Mouse (Mus musculus): ENCODE results near the gene Olfr1347.
"Not testable (repeated sequence)": the region's sequence is repeated elsewhere in the genome, so short reads cannot be mapped to it uniquely, and the experiment has no call there.

Olfr1347 gene

DNA sequence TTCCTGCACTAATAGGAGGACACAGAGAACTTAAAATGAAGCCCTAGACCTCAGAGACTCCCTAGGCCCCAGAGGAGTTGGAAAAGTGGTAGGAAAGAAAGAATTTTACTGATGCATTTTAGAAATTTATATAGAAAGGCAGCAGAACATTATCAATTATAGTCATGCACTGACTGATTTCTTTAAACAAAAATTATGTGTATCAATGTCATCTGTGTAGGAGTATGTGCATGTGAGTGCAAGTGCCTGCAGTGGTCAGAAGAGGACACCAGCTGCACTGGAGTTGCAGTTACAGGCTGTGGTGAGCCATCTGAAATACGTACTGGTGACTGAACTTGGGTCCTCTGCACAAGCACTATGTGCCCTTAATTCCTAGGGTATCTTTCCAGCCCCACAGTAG is at the start of gene Olfr1347:
TSS of gene Olfr1347 (minus strand) at position 101 of the 400 bp plus-strand sequence.
- no peak for DNase-seq

- DNase-seq, result no peak
These were observed 26.6 kb upstream of the Olfr1347 start for GRCm38 (mm10) chr7:6526141-6526540.

DNA sequence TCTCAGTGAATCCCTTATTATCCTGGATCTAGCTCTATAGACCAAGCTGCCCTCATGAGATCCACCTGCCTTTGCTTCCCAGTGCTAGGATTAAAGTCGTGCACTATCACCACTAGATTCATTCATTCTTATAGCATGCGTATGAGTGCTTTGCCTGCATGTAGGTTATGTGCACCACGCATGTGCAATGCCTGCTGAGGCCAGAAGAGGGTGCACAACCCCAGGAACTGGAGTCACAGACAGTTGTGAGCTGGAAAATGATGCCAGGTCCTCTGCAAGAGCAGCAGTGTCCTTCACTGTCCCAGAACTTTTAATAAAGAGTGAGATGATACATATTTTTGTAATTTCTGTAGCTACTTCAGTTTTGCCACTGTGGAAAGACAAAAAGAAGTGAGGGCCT is 25.4 kb upstream of the Olfr1347 start:
- DNase-seq, result no peak

DNA sequence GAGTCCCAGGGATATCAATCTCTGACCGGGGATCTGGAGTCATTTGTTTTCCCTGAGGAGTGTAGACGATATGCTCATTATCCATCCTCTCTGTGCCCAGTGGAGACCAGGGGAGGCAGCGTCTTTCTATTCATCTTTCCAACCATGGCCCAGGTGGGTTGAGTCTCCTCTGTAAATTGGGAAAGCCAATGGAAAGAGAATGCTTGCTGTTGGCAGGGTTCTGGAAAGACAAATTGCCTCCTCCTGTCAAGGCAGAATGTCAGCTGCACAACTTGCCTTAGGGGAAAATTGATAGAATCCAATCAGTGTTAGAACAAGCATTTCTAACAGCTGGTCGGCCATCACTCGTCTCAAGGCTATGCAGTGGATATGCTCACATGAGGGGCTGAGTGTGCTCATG is 23.3 kb upstream of the Olfr1347 start, which contains the start of gene Olfr1349:
TSS of gene Olfr1349 (minus strand) at position 101 of the 400 bp plus-strand sequence.
- no peak for DNase-seq

GRCm38 (mm10) chr7:6521666-6522065 is 22.1 kb upstream of the Olfr1347 start:
- no peak for DNase-seq

DNA sequence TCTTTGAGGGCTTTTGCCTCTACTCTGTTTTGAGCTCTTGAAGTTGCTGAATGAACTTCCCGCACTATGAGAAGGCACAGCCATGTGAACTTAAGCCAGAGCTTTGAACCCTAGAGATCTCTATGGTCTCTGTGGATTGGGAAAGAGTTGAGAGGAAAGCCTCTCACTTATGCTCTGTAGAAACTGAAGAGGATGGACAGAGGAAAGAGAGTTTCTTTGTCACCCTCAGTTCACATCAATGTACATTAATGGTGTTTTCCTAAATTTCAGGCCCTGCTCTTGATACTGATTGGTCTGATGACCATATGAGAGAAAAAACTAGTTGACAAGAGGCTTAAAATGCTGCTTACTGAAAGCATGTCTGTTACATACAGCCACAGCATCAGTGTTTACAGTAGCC is 9.1 kb upstream of the Olfr1347 start, which contains the start of gene Olfr1348:
TSS of gene Olfr1348 (minus strand) at position 101 of the 400 bp plus-strand sequence.
- DNase-seq, result no peak

DNA sequence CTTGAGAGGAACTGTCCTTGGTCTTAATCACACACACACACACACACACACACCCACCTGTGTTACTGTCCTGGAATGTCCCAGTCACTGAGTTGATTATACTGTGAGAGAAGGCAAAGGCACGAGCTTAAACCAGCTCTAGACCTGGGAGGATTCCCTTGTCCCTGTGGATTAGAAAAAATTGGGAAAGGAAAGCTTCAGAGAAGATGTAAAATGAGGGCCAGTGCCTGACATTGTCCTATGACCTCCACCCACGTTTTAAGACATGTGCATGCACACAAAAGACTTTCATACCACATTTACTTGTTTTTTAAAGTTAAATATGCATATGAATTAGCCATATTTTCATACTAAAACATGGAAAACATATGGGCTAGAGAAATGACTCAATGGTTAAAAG is 12.7 kb downstream of the Olfr1347 start, which contains the start of gene Olfr5:
TSS of gene Olfr5 (minus strand) at position 101 of the 400 bp plus-strand sequence.
- no peak for DNase-seq

DNA sequence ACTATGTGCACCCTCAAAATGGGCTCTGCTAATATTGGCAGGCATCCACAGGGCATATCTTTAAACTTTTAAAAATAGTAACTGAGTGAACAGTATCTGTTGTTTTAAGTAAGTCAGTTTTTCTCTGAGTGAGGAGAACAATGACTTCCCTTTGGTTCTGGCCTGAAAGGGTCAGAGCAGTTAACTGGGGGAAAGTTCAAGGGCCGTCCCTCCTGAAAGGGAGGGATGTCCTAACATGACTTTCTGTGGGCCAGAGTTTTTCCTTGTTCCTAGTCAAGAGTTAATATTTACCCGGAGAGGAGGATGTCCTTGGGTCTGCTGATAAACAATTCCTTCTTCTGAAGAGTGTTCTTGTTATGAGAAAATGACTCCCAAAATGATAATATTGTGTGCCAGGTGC is 21.9 kb downstream of the Olfr1347 start:
- not testable (repeated sequence) for DNase-seq

- no peak for DNase-seq
These were observed 32.6 kb downstream of the Olfr1347 start, which contains the start of gene Olfr1346 for GRCm38 (mm10) chr7:6466951-6467350. TSS of gene Olfr1346 (plus strand) at chr7:6467101.

DNA sequence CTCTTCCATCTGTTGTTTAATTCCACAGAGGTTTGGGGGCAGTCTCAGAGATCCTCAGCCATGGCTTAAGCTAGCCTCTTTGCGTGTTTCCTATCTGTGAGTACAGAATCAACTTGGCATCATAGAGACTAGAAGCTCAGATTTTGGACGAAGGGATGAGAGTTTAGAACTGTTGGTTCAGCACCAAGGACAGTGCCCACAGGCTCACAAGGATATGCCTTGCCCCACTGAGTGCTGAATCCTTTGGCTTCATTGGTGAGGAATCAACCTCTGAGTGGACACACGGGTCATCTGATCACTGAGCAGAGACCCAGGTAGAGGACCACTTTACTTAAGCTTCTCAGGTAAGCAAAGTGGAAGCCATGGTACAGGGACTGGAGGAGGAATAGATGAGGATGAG is 43.2 kb downstream of the Olfr1347 start:
- DNase-seq, result no peak

DNA sequence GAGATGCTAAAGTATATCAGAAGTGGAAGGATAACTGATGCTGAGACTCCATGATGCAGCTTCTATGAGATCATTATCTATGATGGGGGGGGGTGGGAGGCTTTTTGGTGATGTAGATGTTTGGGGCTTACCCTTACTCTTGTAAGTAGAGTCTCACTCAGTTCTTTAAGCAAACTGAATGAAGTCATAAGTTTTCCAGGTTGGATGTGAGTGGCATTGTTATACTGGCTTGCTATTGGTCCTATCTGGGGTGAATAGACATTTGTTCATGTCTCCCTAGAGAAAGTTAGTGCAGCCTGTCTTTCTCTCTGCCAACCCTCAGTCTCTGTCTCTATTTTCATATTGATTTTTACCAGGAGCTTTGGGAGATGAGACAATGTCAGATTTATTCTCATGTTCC is 43.7 kb downstream of the Olfr1347 start, which contains the start of gene Olfr1336:
TSS of gene Olfr1336 (plus strand) at position 301 of the 400 bp plus-strand sequence.
- DNase-seq, result no peak

DNA sequence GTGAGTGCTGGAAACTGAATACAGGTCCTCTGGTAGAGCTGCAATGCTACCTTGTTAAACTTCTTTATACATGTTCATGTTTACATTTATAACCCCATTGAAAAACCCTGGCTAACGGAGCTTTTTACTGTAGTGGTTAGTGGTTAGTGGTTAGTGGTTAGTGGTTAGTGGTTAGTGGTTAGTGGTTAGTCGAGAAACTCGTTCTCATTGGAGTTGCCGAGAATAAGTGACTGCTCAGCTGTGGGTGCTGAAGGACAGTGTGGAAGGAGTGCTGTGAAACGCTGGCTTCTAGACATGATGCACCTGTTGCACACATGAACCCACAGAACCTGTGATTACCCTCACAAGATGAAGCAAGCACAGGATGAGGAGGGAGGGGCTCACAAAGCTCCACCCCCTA is 51.8 kb downstream of the Olfr1347 start:
- DNase-seq, result no peak

DNA sequence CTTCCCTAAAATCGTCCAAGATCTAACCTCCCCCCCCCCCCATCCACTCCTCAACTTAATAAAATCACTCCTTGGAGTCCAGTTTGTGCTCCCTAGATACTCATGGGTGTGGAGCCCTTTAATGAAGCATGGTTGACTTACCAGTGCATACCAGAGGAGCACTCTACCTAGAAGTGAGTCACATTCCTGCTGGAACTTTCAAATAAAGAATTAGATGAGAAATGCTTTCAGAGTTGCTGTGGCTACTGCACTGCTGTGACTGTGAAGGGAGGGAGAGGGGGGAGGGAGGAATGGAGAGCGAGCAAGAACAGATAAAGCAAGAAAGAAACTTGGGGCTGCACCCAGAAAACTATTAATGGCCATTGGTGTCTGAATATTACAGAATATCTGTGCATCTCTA is 58.4 kb downstream of the Olfr1347 start:
- no peak for DNase-seq

DNA sequence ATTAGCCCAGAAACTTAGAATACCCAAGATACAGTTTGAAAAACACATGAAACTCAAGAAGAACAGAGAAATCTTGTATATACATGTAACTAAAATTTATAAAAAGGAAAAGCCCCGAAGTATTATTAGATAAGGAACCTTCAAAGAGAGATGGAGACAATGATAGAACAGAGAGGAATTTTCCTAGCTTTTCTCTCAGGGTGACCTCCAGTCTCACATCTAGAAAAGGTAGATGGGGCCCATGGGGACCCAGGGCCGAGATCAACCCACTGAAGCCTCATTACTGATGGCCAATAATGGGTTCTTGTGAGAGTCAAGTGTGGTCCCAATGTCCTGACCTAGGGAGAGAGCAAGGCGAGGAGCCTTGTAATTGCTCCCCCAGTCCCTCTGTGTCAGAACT is 61.2 kb downstream of the Olfr1347 start, which contains the start of gene Olfr1344:
TSS of gene Olfr1344 (plus strand) at position 301 of the 400 bp plus-strand sequence.
- no peak for DNase-seq
